Mouse (Mus musculus): ENCODE measurements at regions not wholly inside any gene's neighbourhood (a gene's known extent, or its start where the extent isn't known, plus 50 kb on each side); places are given as distances from the start of the nearest gene placed in this dataset.
A peak's percentile ranks its signal among the peaks of the same experiment; 100 is the strongest.

DNA sequence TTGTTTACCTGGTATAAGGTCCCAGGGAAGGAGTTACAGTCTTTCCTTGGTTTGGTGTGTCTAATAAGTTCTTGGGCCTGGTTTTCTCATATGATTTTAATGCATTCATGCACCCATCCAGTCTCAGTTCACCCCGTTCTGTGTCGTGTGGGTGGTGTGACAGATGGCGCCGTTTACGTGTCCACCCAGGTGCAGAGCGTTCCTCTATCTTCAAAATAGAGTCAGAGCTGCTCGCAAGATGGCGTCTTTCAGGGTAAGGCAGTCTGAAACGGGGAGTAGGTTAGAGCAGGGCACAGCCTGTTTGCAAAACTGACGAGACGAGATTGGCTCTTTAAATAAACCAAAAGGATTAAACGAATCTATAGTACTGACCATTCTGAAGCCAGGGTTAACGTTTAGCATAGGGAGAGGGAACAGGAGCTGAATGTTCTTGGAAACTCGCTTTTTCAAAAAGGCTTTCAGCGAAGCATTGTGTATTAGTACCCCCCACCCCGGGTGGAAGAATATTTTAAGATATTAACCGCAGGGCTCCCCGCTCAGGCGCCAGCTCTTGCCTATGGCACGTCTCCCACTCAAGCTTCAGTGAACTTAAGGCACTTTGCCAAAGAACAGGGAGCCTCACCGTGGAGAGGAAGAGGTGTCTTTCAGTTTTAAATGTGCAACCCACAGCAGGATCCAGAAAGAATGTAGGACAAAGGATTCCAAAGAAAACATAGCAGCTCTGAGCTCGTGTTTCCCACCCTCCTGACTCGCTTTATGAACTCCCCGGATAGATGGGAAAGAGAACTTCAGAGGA lies 241.7 kb upstream of the Pfn2 start:
- peak; percentile 62 to 63 for DNase-seq

DNA sequence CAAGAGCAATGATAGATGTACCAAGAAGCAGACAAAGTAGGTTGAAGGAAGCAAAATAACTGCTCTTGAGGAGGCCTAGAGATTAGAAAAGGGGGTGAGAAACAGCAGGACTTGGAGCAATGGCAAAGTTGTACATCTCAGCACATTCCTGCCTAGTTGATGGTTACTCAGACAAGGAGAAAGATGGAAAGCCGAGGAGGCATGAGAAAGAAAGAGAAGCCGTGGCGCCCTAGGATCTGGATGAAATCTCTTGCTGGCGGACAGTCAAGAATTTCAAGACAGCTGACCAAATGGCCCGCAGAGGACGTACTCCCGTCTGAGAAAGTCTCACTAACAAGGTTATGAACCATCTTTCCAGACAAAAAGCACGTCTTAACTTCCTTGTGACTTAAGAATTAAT lies 242.5 kb upstream of the Pfn2 start:
- peak in 1 of 2 experiments; percentile 18 for DNase-seq

- DNase-seq, result peak in 1 of 2 experiments; percentile 9
These were observed 243.7 kb upstream of the Pfn2 start for GRCm38 (mm10) chr3:58091466-58092176.

DNA sequence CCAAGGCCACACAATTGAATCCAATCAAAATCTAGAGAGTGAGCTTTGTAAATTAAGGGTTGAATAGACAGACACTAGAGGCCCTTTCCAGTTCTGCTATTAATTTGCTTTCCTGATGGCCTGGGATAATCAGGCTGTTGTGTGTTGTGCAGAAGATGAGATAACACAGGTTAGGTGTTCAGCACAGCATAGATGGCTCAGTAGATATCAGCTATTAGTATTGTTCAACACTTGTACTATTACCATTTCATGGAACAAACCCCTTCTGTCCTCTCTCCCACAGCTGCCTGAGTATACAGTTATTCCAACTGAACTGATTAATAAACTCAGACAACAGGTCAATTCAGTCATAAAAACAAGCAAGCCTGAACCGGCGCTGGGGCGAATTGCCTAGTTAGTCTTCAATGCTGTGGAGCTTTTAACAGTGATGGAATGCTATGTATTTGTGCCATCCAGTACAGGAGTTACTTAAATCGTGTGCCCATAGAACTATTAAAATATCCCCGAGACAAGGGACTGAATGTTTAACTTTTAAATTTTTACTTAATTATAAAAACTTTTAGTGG lies 263.1 kb upstream of the Pfn2 start:
- no peak for DNase-seq

DNA sequence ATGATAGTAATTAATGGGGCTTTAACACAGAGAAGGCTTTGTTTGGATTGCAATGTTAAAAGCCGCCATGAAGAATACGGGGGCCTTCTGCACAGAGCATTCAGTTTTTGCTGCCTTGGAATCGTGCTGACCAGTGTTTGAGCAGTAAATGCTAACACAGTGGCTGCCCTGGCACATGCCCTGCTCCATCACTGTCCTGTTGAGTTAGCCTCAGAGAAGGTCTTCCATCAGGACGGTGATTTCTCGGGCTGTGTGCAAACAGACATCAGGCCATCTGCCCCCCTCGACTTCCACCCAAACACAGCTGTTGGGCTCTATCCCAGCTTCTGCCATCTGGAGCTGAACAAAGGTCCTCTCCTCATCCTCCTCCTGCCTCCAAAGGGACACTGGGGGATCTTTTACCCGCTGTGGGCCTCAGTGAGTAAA lies 264.6 kb upstream of the Pfn2 start:
- no peak for DNase-seq

- no peak for DNase-seq
These were observed 266.1 kb upstream of the Pfn2 start for GRCm38 (mm10) chr3:58113941-58114340.

GRCm38 (mm10) chr3:58115511-58115910 lies 267.6 kb upstream of the Pfn2 start:
- no peak for DNase-seq

DNA sequence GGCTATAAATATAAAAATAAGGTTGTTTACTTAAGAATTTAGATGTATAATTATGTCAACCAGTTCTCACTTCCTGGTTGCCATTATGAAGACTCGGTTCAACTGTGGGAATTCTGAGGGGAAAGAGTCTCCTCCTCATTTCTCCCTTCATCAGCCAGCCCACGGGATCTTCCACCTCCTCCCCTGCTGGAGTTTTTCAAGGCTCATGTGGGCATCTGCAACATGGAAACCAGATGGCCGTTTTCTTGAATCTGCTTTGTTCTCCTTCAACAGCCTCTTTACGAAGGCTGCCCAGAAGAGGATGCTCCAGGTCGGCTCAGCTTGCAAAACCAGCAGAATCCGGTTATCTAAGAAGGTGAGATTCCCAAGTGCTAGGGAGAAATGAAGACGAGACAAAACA lies 269.0 kb upstream of the Pfn2 start:
- no peak for DNase-seq

GRCm38 (mm10) chr3:58120051-58120450 lies 272.2 kb upstream of the Pfn2 start:
- DNase-seq, result no peak

- DNase-seq, result peak; percentile 79 to 87
These were observed 274.8 kb upstream of the Pfn2 start for GRCm38 (mm10) chr3:58122456-58123359.

DNA sequence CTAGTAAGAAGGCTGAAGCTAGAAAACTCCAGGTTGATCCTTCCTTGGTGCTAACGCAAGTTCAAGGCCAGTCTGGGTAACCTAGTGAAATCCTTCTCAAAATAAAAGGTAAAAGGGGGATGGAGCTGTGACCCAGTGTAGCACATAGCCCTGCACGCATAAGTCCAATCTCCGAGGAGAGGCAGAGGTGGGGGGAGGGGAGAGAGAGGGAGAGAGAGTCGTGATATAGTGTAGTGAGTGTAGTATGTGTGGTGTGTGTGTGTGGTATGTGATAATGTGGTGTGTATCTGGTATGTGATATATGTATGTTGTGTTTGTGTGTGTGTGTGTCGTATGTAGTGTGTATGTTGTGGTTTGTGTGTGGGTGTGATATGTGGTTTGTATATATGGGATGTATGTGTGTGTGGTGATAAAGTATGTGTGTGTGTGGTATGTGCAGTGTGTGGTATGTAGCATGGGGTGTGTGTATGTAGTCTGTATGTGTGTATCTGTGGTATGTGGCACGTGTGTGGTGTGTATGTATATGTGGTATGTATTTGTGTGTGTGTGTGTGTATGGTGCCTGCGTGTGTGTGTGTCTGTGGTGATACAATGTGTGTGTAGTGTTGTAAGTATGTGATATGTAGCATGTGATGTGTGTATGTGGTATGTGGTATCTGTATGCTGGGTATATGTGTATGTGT lies 275.7 kb upstream of the Pfn2 start:
- no peak for DNase-seq

DNA sequence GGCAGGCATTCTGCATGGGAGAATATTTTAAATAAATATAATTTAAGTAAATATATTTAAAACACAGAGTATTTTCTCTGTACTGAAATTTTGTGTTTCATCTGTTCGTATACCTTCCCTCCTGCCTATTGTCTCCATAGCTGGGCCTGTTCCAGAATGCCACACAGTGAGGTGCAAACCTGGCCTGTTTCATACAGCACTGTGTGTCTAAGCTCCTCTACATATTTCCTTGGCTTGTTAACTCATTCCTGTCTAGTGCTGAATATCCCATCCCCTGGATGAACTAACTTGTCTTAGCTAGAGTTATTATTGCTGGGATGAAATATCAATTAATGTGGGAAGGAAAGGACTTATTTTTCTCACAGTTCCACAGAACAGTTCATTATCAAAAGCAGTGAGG lies 277.0 kb upstream of the Pfn2 start:
- peak in 1 of 2 experiments; percentile 36 for DNase-seq

DNA sequence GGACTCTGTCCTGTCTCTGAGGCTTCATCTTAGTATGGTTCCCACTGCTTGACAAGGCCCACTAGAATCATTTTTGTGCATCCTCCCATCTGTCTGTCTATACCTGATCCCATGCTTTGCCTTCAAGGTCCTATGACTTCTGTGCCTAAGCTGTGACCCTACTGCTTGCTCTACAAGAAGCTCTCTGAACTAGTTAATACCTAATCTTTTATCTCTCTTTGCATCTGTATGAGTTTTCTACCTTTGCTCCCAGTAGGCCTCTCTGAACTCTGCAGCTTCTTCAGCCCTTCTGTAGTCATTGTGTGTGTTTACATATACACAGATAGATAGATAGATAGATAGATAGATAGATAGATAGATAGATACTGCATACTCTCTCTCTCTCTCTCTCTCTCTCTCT lies 279.1 kb upstream of the Pfn2 start:
- DNase-seq, result no peak

DNA sequence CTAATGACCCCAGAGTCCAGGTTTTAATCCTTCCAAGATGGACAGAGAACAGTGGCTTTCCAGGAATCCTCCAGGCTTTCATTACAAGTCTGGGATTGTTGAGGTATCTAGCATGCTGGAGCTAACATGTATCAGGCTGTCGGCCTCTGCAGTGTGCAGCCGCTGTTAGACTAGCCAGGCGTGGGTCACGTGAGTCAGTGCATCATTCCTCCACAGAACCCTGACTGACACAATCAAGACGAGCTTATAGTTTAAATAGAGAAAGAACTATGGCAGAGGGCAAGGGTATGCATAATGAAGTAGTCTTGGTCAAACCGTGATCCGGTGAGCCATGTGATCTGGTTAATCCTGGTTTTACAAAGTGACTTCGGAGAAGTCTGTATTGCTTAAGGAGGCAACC lies 280.2 kb upstream of the Pfn2 start:
- no peak for DNase-seq

DNA sequence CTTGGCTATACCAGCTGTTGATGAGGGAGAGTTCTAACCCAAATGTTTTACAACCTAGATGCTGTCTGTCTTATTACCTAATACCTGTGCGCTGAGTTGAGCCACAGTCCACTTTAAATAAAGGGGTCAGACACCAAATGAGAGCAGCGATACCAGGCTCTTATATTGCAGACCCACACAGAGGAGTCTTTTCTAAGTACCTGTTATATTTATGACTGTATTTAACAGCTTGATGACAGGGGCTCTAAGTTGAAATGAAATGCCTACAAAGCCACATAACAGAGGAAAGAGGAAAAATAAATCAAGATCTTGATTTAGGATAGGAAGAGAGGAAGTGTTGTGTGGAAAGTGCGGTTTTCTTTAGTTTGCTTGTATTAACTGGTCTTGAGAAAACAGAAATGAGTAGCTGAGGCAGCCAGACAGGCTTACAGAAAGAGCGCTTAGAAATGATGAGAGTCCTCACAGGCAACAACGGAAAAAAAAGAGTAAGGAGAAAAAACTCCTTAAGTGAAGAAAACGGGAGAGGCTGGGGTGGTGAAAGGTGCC lies 281.6 kb upstream of the Pfn2 start:
- no peak for DNase-seq

GRCm38 (mm10) chr3:58135607-58136365 lies 278.7 kb upstream of the Tsc22d2 start:
- no peak for DNase-seq

- DNase-seq, result peak in 1 of 2 experiments; percentile 58
These were observed 275.6 kb upstream of the Tsc22d2 start for GRCm38 (mm10) chr3:58138726-58139585.

- no peak for DNase-seq
These were observed 268.4 kb upstream of the Tsc22d2 start for GRCm38 (mm10) chr3:58146108-58146507.

- no peak for DNase-seq
These were observed 267.8 kb upstream of the Tsc22d2 start for GRCm38 (mm10) chr3:58146762-58147161.

GRCm38 (mm10) chr3:58153141-58153540 lies 261.4 kb upstream of the Tsc22d2 start:
- DNase-seq, result no peak
